19 mouse cellular contexts compared by ENCODE assay signal in the genomic region with DNA sequence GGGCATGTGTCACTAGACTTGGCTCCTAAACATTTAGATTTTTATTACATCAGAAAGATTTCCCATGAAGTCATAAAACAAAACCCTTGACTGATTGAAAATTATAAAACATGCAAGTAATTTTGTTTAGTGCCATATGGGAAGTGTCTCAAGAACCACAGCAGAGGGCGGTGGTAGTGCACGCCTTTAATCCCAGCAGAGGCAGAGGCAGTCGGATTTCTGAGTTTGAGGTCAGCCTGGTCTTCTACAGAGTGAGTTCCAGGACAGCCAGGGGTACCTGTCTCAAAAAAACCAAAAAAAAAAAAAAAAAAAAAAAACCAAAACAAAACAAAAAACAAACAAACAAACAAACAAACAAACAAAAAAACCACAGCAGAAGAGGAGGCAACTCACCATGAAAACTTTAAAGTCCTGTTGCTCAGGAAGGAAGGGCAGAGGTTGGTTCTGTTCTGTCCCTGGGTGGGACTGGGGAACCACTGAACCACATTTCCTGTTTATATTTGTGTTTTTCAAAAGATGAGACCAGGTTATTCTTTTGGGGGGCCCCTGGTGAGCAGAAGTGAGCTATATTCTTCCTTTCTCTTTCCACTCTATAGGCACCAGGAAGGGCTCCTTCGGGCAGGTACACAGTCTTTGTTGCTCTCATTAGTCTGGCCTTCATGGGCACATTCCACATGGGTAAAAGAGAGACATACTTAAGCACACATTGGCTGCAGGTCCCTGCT. TPM values are rescaled to one million over a fixed set of nuclear protein-coding genes. Genes with fewer than 3 reads are reported as not detected.
A peak's percentile ranks its signal among the peaks of the same experiment; 100 is the strongest.
DNase-seq lines count a peak whose midpoint lies in the region; ATAC-seq and TF ChIP-seq lines count a peak whose summit lies in the region.
"Had no signal": no experiment of that assay in that cellular context is flagged by ENCODE, and none has a peak within 500 bp of the region (broad histone marks: within the 10 kb centered on the region; RNA-seq: fewer than 3 reads in every experiment).

No protein-coding gene starts in this region.

- H3K27ac ChIP-seq in forebrain, embryonic 10.5 days: 0 out of 2 replicates have a peak overlapping the region, but pooled peaks have one; percentile 11
- no peak overlapping the region for H3K27ac ChIP-seq in forebrain, embryonic 13.5 days
- peak overlapping the region; percentile 50 for H3K27ac ChIP-seq in kidney, adult 2 months (ENCODE audit: insufficient read depth, low read depth, low read length)
- H3K27ac ChIP-seq in lung, postnatal 0 days (ENCODE audit: low read length): peak overlapping the region; percentile 73
- 0 out of 2 replicates have a peak overlapping the region, but pooled peaks have one; percentile 17 for H3K27ac ChIP-seq in small intestine, adult 2 months (ENCODE audit: insufficient read depth, low read depth, low read length)
- H3K27ac ChIP-seq: hindbrain, embryonic 14.5 days; midbrain, embryonic 12.5 days had no signal

- no peak overlapping the region for H3K9ac ChIP-seq in forebrain, embryonic 13.5 days
- no peak overlapping the region for H3K9ac ChIP-seq in lung, postnatal 0 days (replicated peaks; ENCODE audit: low read depth)
- H3K9ac ChIP-seq: hindbrain, embryonic 14.5 days; midbrain, embryonic 12.5 days had no signal

- H3K36me3 ChIP-seq in forebrain, embryonic 10.5 days (replicated peaks): no peaks in the 10 kb centered on the region
- no peaks in the 10 kb centered on the region for H3K36me3 ChIP-seq in forebrain, embryonic 13.5 days (ENCODE audit: poor library complexity, severe bottlenecking)
- 0 out of 2 replicates have a peak, but pooled peaks cover under 1% of the 10 kb centered on the region for H3K36me3 ChIP-seq in kidney, adult 2 months (ENCODE audit: control insufficient read depth, insufficient read depth, low read length)
- no peaks in the 10 kb centered on the region for H3K36me3 ChIP-seq in lung, postnatal 0 days (ENCODE audit: insufficient read depth, low read length)
- H3K36me3 ChIP-seq in small intestine, adult 2 months (ENCODE audit: control insufficient read depth, insufficient read depth, low read length): no peaks in the 10 kb centered on the region
- H3K36me3 ChIP-seq: midbrain, embryonic 12.5 days had no signal

- H3K27me3 ChIP-seq in forebrain, embryonic 10.5 days (ENCODE audit: poor library complexity, severe bottlenecking): no peaks in the 10 kb centered on the region
- no peaks in the 10 kb centered on the region for H3K27me3 ChIP-seq in forebrain, embryonic 13.5 days
- no peaks in the 10 kb centered on the region for H3K27me3 ChIP-seq in kidney, adult 2 months (replicated peaks; ENCODE audit: control insufficient read depth, insufficient read depth, low read length)
- H3K27me3 ChIP-seq in lung, postnatal 0 days (replicated peaks; ENCODE audit: insufficient read depth, low read length): no peaks in the 10 kb centered on the region
- H3K27me3 ChIP-seq in small intestine, adult 2 months (ENCODE audit: control insufficient read depth, insufficient read depth, low read length): no peaks in the 10 kb centered on the region
- H3K27me3 ChIP-seq: midbrain, embryonic 12.5 days had no signal

- TF ChIP-seq CTCF in kidney, adult 2 months (conservative IDR thresholded peaks at IDR 0.05; ENCODE audit: insufficient read depth, insufficient read length, low read depth, low read length): no peak
- TF ChIP-seq CTCF in lung, postnatal 0 days (IDR thresholded peaks at IDR 0.05): no peak
- TF ChIP-seq CTCF in small intestine, adult 2 months (IDR thresholded peaks at IDR 0.05; ENCODE audit: extremely low read depth, insufficient read length, insufficient replicate concordance, low read depth, low read length): no peak

- H3K9me3 ChIP-seq in forebrain, embryonic 10.5 days: no peaks in the 10 kb centered on the region
- H3K9me3 ChIP-seq in forebrain, embryonic 13.5 days (replicated peaks): 0 out of 2 replicates have a peak, but pooled peaks cover 3% of the 10 kb centered on the region
- H3K9me3 ChIP-seq in lung, postnatal 0 days (ENCODE audit: low read length): no peaks in the 10 kb centered on the region
- H3K9me3 ChIP-seq: midbrain, embryonic 12.5 days had no signal

- no peak overlapping the region for H3K4me3 ChIP-seq in forebrain, embryonic 10.5 days
- H3K4me3 ChIP-seq in forebrain, embryonic 13.5 days: no peak overlapping the region
- no peak overlapping the region for H3K4me3 ChIP-seq in kidney, adult 2 months (ENCODE audit: insufficient read depth, low read depth, low read length)
- no peak overlapping the region for H3K4me3 ChIP-seq in lung, postnatal 0 days (ENCODE audit: low read depth, low read length)
- H3K4me3 ChIP-seq in small intestine, adult 2 months (ENCODE audit: low read depth, low read length): no peak overlapping the region
- H3K4me3 ChIP-seq: midbrain, embryonic 12.5 days had no signal

- DNase-seq in forebrain, embryonic 10.5 days (ENCODE audit: extremely low spot score, low spot score): no peak
- DNase-seq in kidney, adult 2 months: no peak
- no peak for DNase-seq in kidney, postnatal 25 days
- DNase-seq in lung, postnatal 0 days (ENCODE audit: low spot score): no peak
- DNase-seq in lung, adult 18-20 months: no peak
- DNase-seq in retina, embryonic 14.5 days (ENCODE audit: low spot score): no peak
- DNase-seq: adrenal gland, postnatal 10 days; cerebellum, adult 9-10 months; kidney, postnatal 14 days; left cerebral cortex, postnatal 4 days; lung, postnatal 36 days; right cerebral cortex, postnatal 14 days; thymus, postnatal 36 days had no signal

- no peak for TF ChIP-seq POLR2A in kidney, adult 2 months (IDR thresholded peaks at IDR 0.05; ENCODE audit: low read depth, low read length)
- TF ChIP-seq POLR2A in small intestine, adult 2 months (IDR thresholded peaks at IDR 0.05; ENCODE audit: low read depth, low read length): no peak

- no peak for TF ChIP-seq EP300 in lung, postnatal 0 days (IDR thresholded peaks at IDR 0.05)

- no peak for ATAC-seq in forebrain, embryonic 13.5 days
- ATAC-seq in lung, postnatal 0 days: no peak

- peaks cover 7% of the 10 kb centered on the region; the same call in 1 of the 2 replicates for H3K4me1 ChIP-seq in forebrain, embryonic 10.5 days
- no peaks in the 10 kb centered on the region for H3K4me1 ChIP-seq in forebrain, embryonic 13.5 days
- H3K4me1 ChIP-seq in kidney, adult 2 months (ENCODE audit: control insufficient read depth, insufficient read depth, low read length): peaks cover 2% of the 10 kb centered on the region; the same call in 1 of the 2 replicates
- H3K4me1 ChIP-seq in lung, postnatal 0 days (ENCODE audit: insufficient read depth, low read depth, low read length): 0 out of 2 replicates have a peak, but pooled peaks cover 4% of the 10 kb centered on the region
- no peaks in the 10 kb centered on the region; the same call in 1 of the 2 replicates for H3K4me1 ChIP-seq in small intestine, adult 2 months (ENCODE audit: control insufficient read depth, insufficient read depth, insufficient read length, low read length)
- H3K4me1 ChIP-seq: midbrain, embryonic 12.5 days had no signal

- WGBS in forebrain, embryonic 10.5 days: 85% methylated on average over 4 of the region's 4 CpGs
- 74% methylated on average over 4 of the region's 4 CpGs for WGBS in forebrain, embryonic 13.5 days
- WGBS in kidney, adult 2 months: 87% methylated on average over 4 of the region's 4 CpGs
- 71% methylated on average over 4 of the region's 4 CpGs for WGBS in lung, postnatal 0 days
- 83% methylated on average over 4 of the region's 4 CpGs for WGBS in small intestine, adult 2 months

- no peak overlapping the region for H3K4me2 ChIP-seq in forebrain, embryonic 13.5 days
- H3K4me2 ChIP-seq in lung, postnatal 0 days (replicated peaks; ENCODE audit: low read depth, low read length): no peak overlapping the region
- H3K4me2 ChIP-seq: hindbrain, embryonic 14.5 days; midbrain, embryonic 12.5 days had no signal

RNA-seq across cellular contexts. Expression of gene Gimap6, which starts 11.0 kb away (rescaled TPM):
- 8.4 and 9.7 TPM in 2 replicates for polyA plus RNA-seq in forebrain, embryonic 10.5 days (2016; fragmentation: Nextera tagmentation; extraction: Ambion mirVana)
- 4.8 and 5.1 TPM in 2 replicates for polyA plus RNA-seq in forebrain, embryonic 13.5 days (2015; fragmentation: Nextera tagmentation; extraction: Ambion mirVana)
- 14.2 and 24.0 TPM in 2 replicates for polyA plus RNA-seq in kidney, adult 2 months (2012; rRNA removed)
- polyA plus RNA-seq in lung, postnatal 0 days (2015; fragmentation: Nextera tagmentation; extraction: Ambion mirVana): 75.4 and 91.2 TPM in 2 replicates
- polyA plus RNA-seq in small intestine, adult 2 months (2012; rRNA removed): 2.0 and 5.0 TPM in 2 replicates

RNA-seq across cellular contexts. Expression of gene Gimap4, which starts 12.6 kb away (rescaled TPM):
- 5.9 and 6.8 TPM in 2 replicates for polyA plus RNA-seq in forebrain, embryonic 10.5 days (2016; fragmentation: Nextera tagmentation; extraction: Ambion mirVana)
- polyA plus RNA-seq in forebrain, embryonic 13.5 days (2015; fragmentation: Nextera tagmentation; extraction: Ambion mirVana): 1.9 and 2.2 TPM in 2 replicates
- 27.5 and 44.3 TPM in 2 replicates for polyA plus RNA-seq in kidney, adult 2 months (2012; rRNA removed)
- 129 and 151 TPM in 2 replicates for polyA plus RNA-seq in lung, postnatal 0 days (2015; fragmentation: Nextera tagmentation; extraction: Ambion mirVana)
- polyA plus RNA-seq in small intestine, adult 2 months (2012; rRNA removed): 4.3 and 9.3 TPM in 2 replicates

RNA-seq across cellular contexts. Expression of gene Gimap9, which starts 21.1 kb away (rescaled TPM):
- polyA plus RNA-seq in forebrain, embryonic 10.5 days (2016; fragmentation: Nextera tagmentation; extraction: Ambion mirVana): 4.0 TPM in 2 replicates
- 1.7 and 2.7 TPM in 2 replicates for polyA plus RNA-seq in forebrain, embryonic 13.5 days (2015; fragmentation: Nextera tagmentation; extraction: Ambion mirVana)
- 6.8 and 10.1 TPM in 2 replicates for polyA plus RNA-seq in kidney, adult 2 months (2012; rRNA removed)
- polyA plus RNA-seq in lung, postnatal 0 days (2015; fragmentation: Nextera tagmentation; extraction: Ambion mirVana): 14.2 and 15.1 TPM in 2 replicates
- 0.27 and 0.62 TPM in 2 replicates for polyA plus RNA-seq in small intestine, adult 2 months (2012; rRNA removed)

RNA-seq across cellular contexts. Expression of gene Gm28053, which starts 21.4 kb away (rescaled TPM):
- not detected in 2 replicates for polyA plus RNA-seq in forebrain, embryonic 10.5 days (2016; fragmentation: Nextera tagmentation; extraction: Ambion mirVana)
- polyA plus RNA-seq in forebrain, embryonic 13.5 days (2015; fragmentation: Nextera tagmentation; extraction: Ambion mirVana): 0.70 and 0.71 TPM in 2 replicates
- polyA plus RNA-seq in kidney, adult 2 months (2012; rRNA removed): not detected in 2 replicates
- polyA plus RNA-seq in lung, postnatal 0 days (2015; fragmentation: Nextera tagmentation; extraction: Ambion mirVana): 2.2 and 6.0 TPM in 2 replicates
- polyA plus RNA-seq in small intestine, adult 2 months (2012; rRNA removed): not detected in 2 replicates
- polyA plus RNA-seq: midbrain, embryonic 12.5 days had no signal

RNA-seq across cellular contexts. Expression of gene Gimap7, which starts 21.4 kb away (rescaled TPM):
- polyA plus RNA-seq in forebrain, embryonic 10.5 days (2016; fragmentation: Nextera tagmentation; extraction: Ambion mirVana): not detected in 2 replicates
- polyA plus RNA-seq in forebrain, embryonic 13.5 days (2015; fragmentation: Nextera tagmentation; extraction: Ambion mirVana): not detected in 2 replicates
- polyA plus RNA-seq in kidney, adult 2 months (2012; rRNA removed): 0.20 and 0.97 TPM in 2 replicates
- 0.14 and 0.21 TPM in 2 replicates for polyA plus RNA-seq in lung, postnatal 0 days (2015; fragmentation: Nextera tagmentation; extraction: Ambion mirVana)
- 1.5 and 2.5 TPM in 2 replicates for polyA plus RNA-seq in small intestine, adult 2 months (2012; rRNA removed)
- polyA plus RNA-seq: frontal cortex, adult 2 months; hindbrain, embryonic 14.5 days; midbrain, embryonic 12.5 days; stomach, embryonic 14.5 days had no signal
